Mouse (Mus musculus) right cerebral cortex, postnatal 10 days (tissue): ENCODE results near the gene C130050O18Rik.
A peak's percentile ranks its signal among the peaks of the same experiment; 100 is the strongest.

Source experiments
- DNase-seq, 2 experiments: peaks; one replicate each; pipeline ENCODE4 v3.0.0; 2021; ENCODE audit warnings: low spot score in 2 of 2

The C130050O18Rik gene

DNA sequence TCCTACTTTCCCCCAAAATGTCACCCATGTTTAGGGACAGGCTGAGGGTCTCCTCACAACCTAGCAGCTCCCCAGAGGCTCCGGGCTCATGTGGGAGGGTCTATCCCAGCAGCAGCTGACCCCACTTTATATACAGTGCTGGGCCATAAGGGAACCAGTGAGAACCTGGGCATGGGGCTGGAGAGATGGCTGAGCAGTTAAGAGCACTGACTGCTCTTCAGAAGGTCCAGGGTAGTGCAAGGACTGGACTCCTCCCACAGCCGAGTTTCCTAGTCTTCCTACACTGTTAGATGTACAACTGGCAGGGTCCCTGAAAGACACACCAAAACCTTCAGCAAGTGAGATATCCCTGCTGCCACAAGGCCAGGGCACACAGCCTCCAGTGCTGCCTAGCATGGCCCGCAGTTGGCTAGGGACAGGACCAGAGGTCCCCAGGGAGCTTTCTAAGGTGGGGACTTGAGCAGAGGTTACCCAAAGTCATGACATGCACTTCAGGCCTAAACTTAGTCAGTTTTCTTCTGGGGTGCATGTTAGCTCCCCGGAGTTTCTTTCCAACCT, 7.6 kb upstream of the C130050O18Rik start:
- DNase-seq = no peak

DNA sequence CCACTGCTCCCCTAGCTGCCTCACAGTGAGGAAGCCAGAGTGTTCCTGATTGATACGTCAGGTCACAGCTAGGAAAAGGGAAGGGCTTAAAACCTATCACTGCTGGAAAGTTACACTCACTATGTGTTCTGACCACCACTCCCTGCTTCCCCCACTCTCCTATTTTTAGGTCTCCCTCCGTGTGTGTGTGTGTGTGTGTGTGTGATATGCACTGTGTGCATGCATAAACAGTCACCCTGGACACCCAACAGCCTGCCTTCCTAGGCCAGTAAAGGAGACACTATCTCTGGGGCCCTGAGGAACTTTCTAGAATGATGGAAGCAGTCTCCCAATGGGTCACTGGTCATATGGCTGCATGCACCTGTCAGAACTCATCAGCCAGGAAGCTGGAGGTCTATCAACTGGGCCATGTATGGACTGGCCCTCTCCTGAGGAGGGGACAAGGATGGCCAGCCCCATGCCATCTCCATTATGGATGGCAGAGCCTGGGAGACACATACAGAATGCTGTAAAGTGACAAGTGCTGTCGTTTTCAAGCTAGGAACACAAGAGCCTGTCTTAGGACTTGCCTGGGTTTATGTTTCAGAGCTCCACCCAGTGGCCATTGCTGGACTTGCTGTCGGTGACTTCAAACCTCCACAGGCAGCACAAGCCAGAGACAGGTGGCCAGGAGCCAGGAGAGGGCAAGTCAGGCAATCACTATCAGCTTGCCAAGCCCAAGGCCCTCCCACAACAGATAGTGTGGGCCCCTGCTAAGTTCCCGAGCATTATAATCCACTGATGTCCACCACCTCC, 6.9 kb upstream of the C130050O18Rik start:
- DNase-seq = peak; percentile 93 to 94

DNA sequence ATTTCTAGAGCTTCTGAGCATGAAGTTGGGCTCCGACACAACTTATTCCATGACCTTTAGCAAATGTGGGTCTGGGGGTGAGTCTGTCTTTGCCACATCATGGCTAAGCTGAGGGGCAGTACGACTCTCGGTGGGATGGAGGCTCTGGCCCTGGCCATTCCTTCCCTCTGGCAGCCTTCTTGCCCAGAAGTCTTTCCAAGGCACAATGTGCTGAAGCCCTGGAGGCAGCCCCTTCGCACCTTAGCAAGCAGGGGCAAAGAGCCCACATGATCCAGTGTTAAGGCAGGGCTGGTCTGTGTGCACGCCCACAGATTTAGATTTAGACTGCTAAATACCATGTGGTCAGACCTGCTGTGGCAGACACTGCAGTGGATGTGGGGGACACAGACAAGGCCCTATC, 6.3 kb upstream of the C130050O18Rik start:
- no peak for DNase-seq

DNA sequence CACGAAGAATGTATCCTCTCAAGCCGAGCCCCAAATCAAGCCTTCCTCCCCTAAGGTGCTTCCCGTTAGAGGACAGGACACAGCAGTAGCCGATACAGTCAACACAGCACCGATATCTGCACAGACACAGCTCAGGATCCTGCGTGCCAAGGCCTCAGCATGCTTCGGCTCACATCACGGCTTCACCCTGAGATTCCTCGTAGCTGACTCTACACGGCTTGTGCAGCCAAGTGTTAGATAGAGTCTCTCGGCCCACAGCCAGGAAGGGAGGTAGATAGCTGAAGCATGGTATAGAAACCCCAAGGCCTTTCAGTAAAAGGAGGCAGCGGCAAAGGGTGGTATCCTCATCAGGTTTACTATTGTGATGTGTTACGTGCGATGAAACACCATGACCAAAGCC, 5.1 kb upstream of the C130050O18Rik start:
- no peak for DNase-seq

DNA sequence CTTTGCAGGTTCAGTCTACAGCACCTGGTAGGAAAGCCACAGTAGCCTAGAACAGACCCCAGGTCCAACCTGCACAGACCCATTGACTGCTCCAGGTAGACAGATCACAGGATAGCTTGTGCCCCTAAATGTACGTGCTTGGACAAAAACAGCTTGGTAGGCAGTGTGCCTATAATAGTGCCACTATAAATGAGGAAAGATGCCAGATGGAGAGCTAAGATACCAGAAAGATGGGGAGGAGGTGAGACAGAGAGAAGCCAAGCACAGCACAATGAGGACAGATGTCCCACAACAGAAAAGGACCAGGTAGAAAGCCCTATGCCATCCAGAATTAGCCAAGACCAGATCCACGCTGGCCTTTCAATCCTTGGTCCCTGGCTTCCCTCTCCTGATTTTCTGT, 3.0 kb upstream of the C130050O18Rik start:
- no peak for DNase-seq

DNA sequence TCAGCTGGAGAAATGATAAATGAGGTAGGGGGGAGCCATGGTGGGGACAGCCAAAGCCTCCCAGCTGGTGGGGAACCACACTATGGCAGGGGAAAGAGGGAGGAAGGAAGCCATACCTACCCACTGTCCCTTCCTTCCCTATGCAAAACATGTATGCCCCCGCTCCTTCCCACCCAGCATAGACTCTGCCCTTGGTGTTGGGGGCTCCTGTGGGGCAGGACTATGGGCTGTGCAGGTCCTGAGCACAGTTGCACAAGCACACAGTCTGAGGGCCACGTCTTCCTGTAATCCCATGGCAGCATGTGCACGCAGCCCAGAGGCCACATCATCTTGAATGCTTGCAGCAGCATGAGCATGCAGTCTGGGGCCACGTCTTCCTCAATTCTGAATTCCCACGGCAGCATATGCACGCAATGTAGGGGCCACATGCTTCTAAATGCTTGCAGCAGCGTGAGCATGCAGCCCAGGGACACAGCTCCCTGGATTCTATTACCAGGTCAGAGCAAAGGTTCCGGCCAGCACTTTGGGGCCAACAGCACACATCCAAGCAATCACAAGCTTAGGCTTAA, 1.3 kb upstream of the C130050O18Rik start:
- DNase-seq = no peak

DNA sequence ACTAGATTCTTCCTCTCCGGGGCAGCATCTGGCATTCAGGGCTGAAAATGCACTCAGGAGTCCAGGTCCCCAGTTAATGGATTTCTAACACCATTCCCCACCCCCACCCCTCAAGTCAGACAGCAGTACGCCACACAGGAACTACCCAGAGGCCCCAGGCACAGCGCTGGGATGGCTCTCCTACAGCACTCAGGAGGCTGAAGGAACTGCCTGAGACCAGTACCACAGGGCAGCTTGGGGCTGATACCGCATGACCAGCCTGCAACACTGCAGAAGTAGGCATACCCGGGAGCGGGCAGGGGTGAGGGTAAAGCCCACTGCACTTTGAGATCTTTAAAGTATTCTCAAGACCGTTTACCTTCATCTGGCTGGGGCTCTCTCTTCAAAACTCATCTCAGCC, 398 bp downstream of the C130050O18Rik start:
- no peak for DNase-seq

DNA sequence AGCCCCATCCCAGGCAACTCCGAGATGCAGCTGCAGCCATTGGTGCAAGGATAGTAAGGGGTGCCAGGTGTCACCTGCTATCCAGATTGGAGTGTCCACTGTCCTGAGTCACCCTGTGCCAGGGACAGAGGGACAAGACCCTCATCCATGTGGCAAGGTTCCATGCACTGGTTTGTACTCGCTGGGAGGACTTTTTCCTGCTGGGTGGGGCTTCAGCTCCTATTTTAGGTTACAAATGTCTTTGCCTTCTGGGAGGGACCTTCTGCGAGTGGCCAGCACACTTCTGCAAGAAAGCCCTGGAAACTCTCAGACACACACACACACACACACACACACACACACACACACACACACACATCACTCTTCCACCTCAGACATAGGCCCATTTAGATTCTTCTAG, 873 bp downstream of the C130050O18Rik start:
- DNase-seq = no peak

DNA sequence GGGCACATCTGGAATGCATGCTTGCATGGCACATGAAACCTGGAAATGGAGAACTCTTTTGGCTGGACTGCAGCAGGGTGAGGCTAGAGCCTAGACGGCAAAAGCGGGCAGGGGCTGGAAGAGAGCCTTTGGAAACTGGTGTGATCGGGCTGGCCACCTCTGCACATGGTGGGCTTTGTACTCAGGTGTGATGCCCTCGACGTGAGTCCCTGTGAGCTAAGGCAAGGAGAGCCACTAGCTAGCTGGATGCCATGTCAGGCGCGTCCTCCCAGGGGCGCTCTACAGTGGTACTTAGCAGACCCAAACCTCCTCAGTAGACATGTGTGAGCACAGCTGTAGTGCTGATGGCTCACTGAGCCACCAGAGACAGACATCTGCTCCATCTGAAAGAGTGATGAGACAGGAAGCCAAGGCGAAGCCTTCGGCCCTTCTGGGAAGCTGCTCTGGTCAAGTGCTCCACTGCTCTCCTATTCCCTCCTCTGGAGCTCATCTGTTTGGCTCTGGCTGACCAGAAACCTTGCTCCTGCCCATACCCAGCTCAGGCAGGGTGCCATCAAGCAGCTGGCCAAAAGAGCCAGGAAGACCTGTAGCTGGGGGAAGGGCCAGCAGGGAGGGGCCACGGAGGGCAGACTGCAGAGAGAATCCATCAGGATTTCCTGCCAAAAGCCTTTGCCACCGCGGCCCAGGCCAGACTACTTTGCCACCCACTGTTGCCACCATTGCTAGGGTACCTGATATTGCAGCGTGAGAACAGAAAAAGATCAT, 2.2 kb downstream of the C130050O18Rik start:
- DNase-seq = no peak

DNA sequence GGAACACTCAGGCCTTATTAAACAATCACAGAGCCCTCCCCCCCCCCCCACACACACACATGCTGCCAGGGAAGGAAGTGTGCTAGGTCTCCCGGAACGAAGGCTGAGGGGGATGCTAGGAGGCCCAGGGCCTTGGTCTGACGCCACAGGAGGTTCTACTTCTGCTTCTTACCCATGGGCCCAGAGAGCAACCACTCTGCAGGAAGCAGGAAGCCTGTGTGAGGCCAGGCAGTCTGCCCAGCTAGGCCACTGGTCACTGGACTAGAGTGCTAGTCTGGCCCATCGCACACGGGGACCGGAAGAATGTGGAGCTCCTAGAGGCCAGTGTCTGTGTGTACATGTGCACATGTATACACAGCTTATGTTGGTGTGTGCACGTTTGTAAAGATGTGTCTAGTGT, 3.4 kb downstream of the C130050O18Rik start:
- peak; percentile 63 to 74 for DNase-seq

DNA sequence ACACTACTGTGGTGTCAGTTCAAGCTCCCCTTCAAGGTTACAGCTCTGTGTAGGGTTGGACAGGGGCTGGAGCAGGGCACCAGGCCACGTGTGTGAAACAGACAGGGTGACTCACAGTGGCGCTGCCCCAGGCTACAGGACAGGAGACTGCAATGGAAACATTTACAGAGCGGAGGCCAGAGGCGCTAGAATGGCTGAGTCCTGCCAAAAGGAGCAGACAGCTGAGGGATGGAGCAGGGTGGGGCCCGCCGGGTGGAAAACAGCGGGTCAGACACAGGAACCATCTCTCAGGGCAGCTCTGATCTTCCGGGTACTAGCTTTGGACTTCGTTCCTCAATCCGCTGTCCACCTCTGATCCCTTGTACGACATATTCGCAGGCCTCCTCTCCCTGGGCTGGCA, 4.3 kb downstream of the C130050O18Rik start:
- DNase-seq = peak in 1 of 2 experiments; percentile 43

DNA sequence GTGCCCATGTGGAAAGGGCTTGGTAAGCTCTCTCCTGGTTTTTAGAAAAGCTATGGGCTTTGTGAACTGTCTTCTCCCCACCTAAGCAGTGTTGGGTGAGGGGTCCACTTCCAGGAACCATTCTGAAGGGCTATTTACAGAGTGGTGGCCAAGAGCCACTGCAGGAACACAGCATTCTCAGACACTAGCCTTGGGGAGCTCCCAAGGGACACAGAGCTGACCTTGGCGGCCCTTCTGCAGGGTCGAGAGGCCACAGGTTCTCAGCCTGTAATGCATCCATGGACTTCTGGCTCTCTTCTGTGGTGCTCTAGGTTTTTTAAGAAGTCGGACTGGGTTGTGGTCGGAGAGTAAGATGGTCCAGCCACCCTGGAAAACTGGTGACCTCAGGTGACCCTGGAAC, 5.0 kb downstream of the C130050O18Rik start:
- DNase-seq = no peak

DNA sequence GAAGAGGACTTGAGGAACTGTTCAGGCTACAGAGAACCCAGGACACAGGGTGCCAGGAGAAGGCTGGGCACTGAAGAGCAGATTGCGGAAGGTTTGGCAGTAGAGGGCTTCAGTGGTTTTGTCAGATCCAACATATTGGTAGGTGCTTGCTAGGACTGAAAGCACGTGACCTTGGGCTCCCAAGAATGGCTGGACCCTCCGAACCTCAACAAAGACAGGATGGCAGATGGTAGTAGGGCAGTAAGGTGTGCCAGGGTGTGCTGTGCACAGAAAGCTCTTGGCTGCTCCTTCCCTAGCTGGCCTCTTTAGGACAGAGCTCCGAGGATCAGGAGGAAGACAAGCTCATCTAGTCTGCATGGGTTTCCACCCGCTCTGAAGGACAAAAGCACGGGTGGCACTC, 6.0 kb downstream of the C130050O18Rik start:
- no peak for DNase-seq

DNA sequence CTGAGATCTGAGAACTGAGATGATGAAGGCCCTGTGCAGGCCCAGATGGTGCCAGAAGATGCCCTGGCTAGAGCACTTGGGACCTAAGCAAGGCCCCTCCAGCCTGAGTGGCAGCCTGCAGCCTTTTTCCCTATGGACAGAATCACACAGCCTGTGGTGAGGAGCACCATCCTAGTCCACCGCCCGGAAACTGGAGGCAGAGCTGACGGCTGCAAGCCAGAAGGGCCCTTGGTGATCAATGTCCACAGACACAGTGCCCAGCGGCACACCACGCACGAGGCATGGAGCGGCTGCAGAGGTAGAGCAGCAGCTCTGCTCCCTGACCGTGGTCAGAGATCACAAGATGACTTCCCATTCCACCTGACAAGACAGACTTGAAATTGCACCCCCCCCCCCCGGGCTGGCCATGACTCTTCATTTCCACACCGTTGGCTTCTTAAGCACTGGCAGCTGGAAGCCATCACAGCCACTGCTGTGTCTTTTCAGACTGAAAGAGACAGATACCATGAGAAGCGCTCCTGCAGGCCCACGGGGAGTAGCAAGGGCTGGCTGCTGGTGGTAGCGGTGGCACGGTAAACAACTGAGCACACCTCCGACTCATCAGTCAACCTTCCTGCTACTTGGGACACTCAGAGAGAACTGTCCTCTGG, 6.7 kb downstream of the C130050O18Rik start:
- no peak for DNase-seq

DNA sequence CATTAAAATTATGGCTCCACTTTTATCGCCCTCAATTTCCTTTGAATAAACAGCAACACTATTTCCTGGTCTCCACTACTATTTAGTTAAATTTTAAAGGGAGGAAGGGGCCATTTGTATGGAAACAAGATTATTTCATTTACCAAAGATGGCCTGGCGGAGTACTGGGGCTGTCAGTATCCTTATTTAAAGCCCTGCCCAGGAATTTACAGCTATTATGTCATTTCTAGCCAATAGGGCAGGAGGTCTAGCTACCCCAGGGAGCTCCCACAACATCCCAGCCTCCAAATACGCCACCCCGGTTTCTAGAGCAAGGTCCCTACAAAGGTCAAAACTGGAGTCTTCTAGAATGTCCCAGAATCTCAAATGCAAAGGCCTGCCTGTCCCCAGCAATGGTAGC, 8.5 kb downstream of the C130050O18Rik start:
- no peak for DNase-seq

DNA sequence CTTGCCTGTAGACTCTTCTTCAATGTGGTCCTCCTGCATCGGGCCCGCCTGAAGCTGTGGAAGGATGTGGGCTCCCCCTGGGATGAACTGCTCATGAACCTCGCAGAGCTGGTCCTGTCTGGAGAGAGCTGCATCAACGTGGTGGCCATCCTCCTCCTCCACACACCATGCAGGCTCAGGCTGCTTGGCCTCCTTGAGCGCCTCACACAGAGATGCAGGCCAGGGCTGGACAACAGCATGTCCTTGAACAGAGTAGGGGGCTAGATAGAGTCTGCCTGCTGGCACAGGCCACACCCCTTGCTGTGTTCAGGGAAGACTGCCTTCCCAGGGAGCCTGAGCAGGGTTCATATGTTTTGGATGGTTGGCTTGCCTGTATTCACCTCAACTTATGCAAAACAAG, 9.9 kb downstream of the C130050O18Rik start:
- no peak for DNase-seq

DNA sequence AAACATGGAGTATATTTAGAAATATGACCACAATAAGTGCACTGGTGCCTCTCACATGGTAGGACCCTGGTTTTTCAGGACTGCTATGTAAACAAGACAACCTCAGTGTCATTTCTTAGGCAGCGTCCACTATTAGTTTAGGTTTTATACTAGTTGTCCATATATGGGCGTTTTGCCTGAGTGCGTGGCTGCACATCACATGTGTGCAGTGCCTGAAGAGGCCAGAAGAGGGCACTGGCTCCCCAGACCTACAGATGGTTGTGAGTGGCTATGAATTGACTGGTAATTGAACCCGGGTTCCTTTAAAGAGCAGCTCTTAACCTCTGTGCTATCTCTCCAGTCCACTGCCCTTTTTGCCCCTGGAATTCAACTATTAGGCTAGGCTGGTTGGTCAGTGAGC, 11.9 kb downstream of the C130050O18Rik start:
- DNase-seq = peak in 1 of 2 experiments; percentile 45

DNA sequence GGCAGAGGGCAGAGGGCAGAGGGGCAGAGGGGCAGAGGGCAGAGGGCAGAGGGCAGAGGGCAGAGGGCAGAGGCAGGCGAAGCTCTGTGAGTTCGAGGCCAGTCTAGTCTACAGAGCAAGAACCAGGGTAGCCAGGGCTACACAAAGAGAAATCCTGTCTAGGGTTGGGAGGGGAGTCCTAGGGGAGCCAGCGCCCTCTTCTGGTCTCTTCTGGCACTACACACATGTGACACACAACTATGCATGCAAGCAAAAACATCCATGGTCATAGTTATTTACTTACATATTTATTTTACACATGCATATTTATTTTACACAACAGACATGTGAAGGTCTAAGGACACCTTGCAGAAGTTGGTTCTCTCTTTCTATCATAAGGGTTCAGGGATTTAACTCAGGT, 12.4 kb downstream of the C130050O18Rik start:
- DNase-seq = no peak

DNA sequence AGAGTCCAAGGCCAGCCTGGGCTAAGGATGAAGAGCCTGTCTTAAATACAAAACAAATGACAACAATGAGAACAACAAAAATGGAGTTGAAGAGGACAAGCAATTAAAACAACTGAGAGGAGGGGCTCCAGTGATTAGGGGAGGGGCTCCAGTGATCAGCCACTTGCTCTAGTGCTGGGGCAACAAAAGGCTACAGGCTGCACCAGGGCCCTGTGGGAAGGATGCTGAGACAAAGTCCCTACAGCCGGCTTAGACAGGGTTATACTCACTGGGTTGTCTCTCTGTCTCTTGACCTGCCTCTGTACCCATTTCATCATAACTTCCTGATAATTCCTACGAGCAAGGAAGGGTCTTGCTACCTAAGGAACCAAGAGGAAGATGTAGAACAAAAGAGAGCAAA, 13.0 kb downstream of the C130050O18Rik start:
- no peak for DNase-seq

DNA sequence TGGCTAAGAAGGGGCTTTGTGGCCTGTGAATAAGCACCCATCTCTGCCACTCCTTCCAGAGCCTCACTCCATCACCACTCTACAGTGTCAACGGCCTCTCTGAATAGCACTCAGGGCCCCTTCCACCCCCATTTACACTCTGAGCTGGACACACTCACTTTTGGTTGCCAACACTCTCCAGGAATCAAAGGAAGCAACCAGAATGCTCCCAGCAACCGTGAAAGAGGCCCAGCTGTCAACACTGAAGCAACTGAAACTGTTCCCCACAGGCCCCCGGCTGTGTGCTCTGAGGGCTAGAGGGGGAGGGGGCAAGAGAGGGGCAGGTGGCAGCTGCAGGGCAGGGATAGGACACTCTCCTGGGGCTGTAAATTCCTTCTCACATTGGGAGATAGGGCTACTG, 13.6 kb downstream of the C130050O18Rik start:
- peak in 1 of 2 experiments; percentile 60 for DNase-seq

DNA sequence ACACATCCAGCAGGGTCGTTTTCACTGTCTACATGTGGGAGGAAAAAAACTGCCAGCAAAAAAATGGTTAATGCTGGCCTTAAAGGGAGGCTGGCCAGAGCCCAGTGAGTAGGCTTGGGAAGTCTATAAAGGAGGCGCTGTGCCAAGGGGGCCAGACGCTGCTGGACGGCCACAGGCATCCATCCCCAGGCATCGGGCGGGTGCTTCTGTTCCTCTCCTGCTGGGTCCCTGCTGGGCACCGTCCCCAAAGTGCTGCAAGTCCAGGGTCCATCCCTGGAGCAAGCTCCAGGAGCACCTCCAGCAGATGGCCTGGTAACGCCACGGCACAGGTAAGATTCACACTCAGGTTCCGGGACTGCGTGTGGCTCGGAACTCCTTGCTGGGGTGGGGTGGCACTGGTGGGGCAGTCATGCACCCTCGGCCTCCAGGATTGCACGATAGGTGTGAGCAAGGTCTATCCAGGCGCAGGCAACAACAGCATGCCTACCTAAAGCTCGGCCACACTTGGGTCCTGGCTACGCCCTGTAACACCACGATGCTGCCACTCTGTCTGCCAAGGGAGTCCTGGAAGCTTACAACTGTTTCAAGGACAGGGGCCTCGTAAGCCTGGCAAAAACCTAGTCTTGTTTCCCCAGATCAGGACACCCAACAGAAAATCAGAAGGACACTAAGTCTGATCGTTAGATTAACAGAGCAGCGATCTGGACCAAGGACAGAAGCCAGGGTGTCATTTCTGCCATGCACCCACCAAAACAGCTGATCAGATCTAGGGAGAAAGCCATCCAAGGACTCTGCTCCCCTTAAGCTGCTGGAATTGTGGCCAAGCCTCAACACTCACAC, 18.2 kb downstream of the C130050O18Rik start, which contains the start of gene Gper1:
TSS of gene Gper1 (plus strand) at position 126 of the 840 bp plus-strand sequence.
- peak; percentile 81 to 82 for DNase-seq
